Mouse (Mus musculus) adrenal gland, postnatal 10 days (tissue): ENCODE results near the gene Depdc7. TPM values are rescaled to one million over a fixed set of nuclear protein-coding genes. Genes with fewer than 3 reads are reported as not detected.

Source experiments
- DNase-seq: peaks from one replicate; pipeline ENCODE4 v3.0.0; 2021; ENCODE audit warnings: mixed read lengths
- total RNA-seq, 2 experiments: library from RNA; stranded (reverse); gene quantifications; 2 replicates each; pipeline ENCODE4 v1.2.3; 2021

Gene Depdc7
- total RNA-seq, 2 experiments from 2014 or later: 4.9 TPM

DNA sequence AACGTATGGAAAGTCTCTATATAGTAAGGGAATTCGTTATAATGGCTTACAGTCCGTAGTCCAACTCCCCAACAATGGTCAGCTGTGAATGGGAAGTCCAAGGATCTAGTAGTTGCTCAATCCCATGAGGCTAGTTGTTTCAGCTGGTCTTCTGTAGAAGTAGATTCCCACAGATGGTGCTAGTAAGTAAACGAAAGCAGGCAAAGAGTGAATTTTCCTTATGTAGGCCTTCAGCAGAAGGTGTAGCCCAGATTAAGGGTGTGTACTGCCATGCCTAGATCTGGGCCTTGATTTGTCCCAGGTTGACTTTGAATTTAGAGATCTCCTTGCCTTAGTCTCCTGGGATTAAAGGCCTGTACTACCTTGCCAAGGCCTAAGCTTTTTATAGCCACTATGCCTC, 26.4 kb downstream of the Depdc7 start, which contains the start of gene Pin1rt1:
Gene Pin1rt1 (minus strand): TSS at position 101 of the 400 bp plus-strand sequence.
- no peak for DNase-seq

DNA sequence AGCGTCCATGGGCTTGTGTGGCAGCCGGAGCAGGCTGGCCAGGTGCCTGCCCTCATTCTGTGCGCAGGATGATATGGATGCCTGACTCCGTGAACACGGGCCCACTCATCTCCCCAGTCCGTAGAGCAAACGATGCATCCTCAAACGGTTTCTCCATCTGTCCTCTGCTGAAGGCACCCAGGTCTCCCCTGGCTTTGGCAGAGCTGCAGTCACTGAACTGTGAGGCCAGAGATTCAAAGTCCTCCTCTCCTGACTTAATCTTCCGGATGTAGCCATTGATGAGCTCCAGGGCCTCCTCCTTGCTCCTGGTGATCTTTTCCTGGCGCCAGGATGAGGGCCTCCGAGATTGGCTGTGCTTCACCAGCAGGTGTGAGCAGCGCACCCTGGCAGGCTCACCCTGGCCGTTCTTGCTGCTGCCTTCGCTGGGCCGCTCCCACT, 28.4 kb downstream of the Depdc7 start:
- DNase-seq: no peak

DNA sequence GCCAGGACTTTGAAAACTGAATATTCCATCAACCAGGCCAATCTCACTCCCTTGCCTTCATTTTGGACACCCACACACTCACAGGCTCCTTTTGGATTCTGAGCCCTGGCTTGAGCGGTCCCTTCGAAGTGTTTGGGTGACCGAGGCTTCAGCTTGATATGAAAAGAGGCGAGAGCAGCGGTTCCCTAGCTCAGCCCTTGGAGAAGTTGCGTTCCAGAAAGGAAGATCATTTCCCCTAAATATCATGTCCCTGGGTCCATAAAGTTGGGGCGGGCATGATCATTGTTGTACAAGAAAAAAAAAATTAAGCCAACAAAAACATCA, 30.2 kb downstream of the Depdc7 start:
- no peak for DNase-seq

DNA sequence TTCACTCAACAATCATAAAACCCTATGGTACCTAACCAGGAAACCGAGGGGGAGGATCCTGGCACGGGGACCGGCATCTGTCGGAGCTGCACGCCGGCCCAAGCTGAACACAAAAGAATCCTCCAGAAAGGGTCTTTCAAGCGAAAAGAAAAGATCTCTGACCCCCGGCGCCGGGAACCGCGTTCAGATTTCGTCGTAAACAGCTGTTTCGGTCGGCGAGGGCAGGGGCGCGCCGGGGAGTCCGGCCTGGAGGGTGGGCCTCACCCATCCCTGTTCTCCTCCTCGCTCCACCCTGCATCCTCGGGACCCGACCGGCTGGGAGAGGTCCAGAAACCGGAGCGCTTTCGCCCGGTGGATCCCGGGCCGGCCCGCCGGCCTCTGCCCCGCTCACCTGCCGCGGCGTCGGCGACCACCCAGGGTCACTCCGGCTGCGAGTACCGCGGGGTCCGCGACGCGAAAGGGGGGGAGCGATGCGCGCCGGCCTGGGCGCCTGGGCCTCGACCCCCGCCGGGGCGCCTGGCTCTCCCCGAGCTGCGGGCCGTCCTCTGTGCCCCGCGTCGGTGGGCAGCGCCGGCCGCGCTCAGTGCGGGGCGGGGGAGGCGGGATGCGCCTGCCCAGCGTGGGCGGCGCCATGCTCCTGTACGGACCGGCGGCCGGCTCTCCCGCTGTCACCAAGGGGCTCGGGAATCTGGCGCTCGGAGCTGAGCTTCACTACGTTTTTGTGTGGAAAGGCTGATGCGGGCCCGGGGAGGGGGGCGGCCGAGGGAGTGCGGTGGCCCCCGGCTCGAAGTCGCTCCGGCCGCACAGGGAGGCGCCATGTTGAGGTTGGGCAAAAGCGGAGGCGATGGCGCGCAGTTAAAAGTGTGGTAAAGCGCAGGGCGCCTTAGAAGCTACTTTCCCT, 30.8 kb downstream of the Depdc7 start, which contains the start of gene Tcp11l1:
Gene Tcp11l1 (minus strand): TSS at position 585 of the 901 bp plus-strand sequence.
- peak; percentile 77 for DNase-seq

DNA sequence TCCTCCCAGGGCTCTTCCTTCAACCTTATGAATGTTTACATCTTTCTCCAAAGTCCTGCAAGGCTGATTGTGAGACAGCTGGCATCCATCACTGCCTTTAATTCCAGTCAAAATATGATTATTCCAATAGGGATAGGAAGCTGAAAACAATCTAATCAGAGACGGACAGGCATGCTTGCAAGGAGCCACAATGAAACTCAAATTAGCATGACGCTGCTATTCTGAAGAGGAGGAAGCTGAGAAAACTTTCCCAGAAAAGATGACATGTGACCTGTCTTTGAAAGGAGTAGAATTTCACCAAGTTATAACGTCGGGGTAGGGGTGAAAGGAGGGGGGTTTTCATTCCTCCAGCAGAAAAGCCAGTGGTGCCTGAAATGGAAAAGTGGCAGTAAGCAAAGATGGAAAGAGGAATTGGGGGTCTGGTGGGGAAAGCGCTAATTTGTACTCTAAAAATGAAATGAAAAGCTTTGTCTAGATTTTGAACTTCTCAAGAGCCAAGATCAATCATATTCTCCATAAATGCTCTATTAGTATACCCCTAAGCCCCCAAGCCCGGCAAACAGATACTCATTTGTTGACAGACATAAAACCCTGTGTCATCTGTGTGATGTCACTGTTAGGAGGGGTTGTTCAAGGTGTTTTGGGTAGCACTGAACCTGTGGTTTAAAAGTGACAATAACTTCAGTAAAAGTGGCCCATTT, 31.9 kb downstream of the Depdc7 start:
- no peak for DNase-seq

DNA sequence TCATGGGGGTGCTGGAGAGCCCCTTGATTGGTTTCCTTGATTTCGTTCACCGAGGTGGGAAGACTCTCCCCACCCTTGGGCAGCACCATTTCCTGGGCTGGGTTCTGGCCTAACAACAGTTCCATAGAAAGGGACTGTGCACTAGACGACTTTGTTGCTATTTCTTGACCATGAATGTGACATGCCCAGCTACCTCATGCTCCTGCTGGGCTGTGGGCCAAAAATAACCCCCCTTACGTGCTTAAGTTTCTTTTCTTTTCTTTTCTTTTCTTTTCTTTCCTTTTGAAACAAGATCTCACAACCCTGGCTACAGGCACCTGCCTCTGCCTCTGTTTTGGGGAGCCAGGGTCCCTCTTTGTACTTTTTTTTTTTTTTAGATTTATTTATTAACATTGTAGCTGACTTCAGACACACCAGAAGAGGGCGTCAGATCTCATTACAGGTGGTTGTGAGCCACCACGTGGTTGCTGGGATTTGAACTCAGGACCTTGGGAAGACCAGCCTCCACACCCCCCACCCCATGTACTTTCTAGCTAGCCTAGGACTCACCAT, 32.8 kb downstream of the Depdc7 start:
- no peak for DNase-seq

DNA sequence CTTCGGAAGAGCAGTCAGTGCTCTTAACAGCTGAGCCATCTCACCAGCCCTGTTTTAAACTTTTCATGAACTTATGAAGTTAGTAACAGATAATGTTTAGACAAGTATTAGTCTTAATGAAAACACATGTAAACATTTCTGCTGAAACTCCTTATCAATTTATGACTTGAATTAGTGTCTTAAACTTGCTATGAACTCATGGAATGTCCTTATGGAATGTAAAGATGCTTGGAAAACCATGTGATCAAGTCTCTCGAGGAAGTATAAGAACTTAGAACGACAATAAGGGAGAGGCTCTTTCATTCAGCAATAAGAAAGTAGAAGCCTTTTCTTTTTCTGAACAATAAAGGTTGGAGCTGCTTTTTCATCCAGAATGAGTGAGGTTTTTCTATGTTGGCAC, 38.3 kb downstream of the Depdc7 start:
- no peak for DNase-seq

DNA sequence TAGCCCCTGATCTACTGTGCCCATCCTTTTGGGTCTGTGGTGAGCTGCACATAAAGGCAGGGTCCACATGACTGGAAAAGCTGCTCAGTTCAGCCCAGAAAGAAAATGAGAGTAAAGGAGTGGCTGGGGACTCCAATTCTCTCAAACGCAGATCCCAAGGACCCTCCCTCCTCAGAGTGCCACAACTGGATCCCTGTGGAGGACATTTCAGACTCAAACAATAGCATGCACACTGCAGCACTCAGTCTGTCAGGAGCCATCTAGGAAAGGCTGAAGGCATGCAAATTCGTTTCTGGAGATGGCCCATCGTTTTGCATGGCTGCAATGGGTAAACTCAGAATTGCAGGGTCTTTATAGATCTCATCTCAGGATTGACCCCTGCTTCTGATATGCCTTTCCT, 39.5 kb downstream of the Depdc7 start:
- DNase-seq: no peak

DNA sequence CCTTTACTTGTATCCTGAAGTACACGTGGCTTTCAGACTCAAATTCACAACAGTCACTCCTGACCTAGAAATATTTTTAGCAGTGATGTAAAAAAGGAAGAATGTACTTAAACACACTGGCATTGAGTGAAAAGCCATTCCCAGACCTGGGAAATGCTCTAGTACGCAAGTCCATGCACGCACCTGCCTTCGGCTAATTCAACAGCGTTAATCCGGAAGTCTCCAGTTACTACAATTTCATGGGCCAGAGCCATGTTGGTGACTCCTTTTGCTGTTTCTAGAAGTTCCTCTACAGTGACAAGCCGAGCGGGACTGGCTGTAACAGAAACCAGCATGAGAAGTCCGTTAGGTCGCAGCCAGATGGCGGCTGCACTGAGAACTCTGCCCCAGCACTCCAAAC, 43.0 kb downstream of the Depdc7 start:
- no peak for DNase-seq

DNA sequence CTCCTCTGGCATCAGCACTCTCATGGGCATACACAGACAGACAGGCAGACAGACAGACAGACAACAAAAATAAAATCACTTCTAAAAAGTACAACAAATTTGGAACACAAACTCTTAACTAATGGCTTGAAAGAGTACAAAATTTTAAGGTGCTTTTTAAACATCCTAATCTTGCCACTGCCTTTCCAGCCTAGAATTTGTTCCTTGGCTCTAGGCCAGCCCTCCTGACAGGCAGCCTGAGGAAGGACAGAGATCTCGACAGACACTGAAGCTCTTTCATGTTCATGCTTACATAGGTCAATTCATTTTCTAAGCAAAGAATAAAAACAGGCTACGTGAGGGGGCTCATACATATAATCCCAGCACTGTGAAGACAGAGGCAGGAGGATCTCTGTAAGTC, 50.1 kb downstream of the Depdc7 start:
- DNase-seq: peak; percentile 46

DNA sequence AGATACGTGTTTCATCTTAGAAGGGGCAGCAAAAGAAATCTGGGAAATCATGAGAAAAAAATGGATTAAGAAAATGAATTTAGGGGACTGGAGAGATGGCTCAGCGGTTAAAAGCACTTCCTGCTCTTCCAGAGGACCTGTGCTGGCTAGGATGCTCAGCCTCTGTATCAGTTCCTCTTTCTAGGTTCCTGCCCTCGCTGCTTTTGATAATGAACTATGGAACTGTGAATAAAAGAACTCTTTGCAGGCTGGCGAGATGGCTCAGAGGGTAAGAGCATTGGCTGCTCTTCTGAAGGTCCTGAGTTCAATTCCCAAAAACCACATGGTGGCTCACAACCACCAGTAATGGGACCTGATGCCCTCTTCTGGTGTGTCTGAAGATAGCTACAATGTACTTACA, 52.0 kb downstream of the Depdc7 start:
- DNase-seq: no peak

DNA sequence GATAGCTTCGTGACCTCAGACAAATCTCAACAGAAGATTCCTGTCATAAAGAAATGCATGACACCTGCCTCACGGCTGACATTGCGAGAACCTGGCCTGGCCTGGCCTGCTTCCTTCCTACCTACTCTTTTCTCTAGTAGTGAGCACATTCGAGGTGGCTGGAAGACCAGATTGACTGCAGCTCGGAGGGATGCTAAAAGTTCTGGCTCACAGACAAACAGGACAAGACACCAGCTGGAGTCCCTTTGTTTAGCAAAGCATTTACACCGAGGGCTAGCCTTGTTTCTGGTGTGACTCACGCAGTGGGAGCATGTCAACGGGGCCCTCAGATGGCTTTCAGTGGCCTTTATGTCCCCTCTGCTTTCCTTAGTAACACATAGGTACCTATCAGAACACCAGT, 54.0 kb downstream of the Depdc7 start:
- DNase-seq: no peak

DNA sequence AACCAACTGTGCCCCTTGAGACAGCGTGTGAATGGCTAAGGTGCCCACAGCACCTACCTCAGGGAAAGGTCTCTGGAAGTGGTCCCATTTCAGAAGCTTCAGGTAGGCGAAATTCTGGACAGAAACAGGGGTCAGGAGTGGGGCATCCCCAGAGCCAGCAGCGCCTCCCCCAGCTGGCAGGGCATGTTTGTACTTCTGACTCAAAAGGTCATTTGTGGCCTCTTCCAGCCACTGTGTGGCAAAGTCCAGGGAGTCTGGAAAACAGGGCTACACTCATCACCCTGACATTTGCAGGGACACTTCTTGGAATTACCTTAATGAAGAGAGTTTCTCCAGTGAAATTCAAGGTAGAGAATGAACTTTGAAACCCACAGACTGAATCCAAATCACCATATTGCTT, 54.4 kb downstream of the Depdc7 start:
- no peak for DNase-seq

DNA sequence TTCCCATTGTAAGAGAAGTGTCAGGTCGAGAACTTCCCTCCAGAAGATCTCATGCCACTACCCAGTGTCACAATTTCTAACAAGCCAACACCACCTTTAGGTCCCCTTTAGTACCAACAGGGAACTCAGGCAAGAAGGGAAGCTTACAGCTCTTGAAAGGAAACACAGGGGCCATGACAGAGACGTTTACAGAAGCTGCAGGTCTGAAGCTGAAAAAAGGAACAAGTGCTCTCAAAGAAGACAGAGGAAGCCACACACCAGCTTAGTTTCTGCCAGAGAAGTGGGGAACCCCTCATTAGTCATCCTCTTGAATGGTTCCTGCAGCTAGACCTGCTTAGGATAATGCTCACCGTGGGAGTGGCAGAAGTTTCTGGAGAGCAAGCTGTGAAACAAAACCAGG, 55.4 kb downstream of the Depdc7 start:
- no peak for DNase-seq

DNA sequence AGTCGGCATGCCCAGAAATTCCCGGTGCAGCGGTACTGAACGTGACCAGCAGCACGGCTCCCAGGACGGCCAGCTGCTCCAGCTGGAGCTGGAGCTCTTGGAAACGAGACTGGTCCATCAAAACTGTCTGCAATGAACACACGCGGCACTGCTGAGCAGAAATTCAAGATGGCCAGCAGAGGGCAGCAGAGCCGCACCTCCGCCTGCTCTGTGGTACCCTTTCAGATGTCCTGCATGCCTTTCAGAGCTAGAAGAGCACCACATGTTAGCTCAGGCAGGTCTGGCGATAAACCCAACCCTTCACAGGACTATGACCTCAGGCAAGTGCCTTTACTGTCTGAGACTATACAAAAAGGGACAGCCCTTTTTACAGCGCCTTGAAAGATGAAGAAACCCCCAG, 57.3 kb downstream of the Depdc7 start:
- DNase-seq: peak; percentile 83

DNA sequence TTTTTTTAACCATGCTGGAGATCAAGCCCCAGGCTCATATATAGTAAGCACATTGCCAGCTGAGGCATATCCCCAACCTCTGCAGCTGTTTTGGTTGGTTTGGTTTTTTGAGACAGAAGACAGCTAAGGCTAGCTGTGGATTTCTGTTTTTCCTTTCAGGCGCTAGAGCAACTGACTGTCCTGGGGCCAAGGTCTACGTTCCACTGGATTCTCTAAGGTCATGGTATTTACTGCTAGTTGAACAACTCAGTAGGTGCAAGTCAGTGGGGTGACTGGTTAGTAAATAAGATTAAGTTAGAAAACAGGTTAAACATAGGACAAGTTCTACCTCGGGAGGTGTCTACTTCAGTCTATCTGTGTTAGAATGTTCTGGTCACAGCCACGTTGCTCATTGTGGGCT, 57.9 kb downstream of the Depdc7 start:
- no peak for DNase-seq

DNA sequence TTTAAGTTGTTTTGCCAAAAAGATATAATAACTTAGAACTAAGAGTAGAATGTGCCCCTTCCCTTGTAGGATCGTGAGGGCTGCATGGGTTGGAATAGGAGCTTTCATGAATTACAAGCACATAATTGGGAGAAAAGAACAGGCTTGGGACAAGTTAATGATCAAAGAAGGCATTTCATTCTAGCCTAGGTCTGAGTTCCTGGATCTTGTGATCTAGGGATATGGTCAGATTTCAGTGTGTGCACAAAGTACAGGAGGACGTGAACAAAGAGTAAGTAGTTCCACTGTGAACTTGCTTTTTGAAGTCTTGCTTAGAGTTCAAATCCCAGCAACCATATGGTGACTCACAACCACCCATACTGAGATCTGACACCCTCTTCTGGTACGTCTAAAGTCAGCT, 65.4 kb downstream of the Depdc7 start:
- DNase-seq: no peak

Other genes starting within 250 kb of the Depdc7 start
- 100 to 1,000 TPM; 150 to 164 TPM for gene Hipk3, start 248.4 kb downstream of the Depdc7 start, total RNA-seq
- 10 to 100 TPM; 31.6 to 40.3 TPM for gene Cstf3, start 152.4 kb downstream of the Depdc7 start, total RNA-seq
- 10 to 100 TPM in 1 of 2 experiments, 1 to 10 TPM in 1; 9.4 to 13.0 TPM for gene Tcp11l1, start 30.7 kb downstream of the Depdc7 start, total RNA-seq
- not detected for gene Pin1rt1, start 26.5 kb downstream of the Depdc7 start, total RNA-seq
- 10 to 100 TPM; 18.9 to 24.9 TPM for gene Qser1, start 73.9 kb upstream of the Depdc7 start, total RNA-seq
- gene Prrg4, start 107.0 kb upstream of the Depdc7 start, total RNA-seq: 1 to 10 TPM; 2.1 to 4.6 TPM
- 1 to 10 TPM; 5.5 to 8.2 TPM for gene Ccdc73, start 124.9 kb upstream of the Depdc7 start, total RNA-seq